Mouse (Mus musculus) forebrain, embryonic 11.5 days (tissue): Measurements from ENCODE around the gene Xpnpep2. TPM values are rescaled to one million over a fixed set of nuclear protein-coding genes. Genes with fewer than 3 reads are reported as not detected.

ENCODE experiments used
- ATAC-seq: fragments of 200-750 bp; cut with Nextera tagmentation; replicated peaks from 2 replicates; pipeline ENCODE4 v1.8.0; 2017; ENCODE audit warnings: moderate TSS enrichment; ENCODE audit not compliant: low FRiP score
- DNase-seq: peaks from one replicate; pipeline ENCODE4 v3.0.0-alpha.2; 2017; ENCODE audit warnings: low spot score
- H3K27ac ChIP-seq: fragments of 300-500 bp; sonication (generic); 2 replicates; pipeline ENCODE4 v1.5.1; 2014; ENCODE audit warnings: low read depth, low read length
- H3K27me3 ChIP-seq: fragments of 300-500 bp; sonication (generic); 2 replicates; pipeline ENCODE4 v1.6.1; 2014; ENCODE audit warnings: mild to moderate bottlenecking, low read length, mixed read lengths; ENCODE audit not compliant: control insufficient read depth, insufficient read depth
- H3K36me3 ChIP-seq: fragments of 300-500 bp; sonication (generic); 2 replicates; pipeline ENCODE4 v1.6.1; 2014; ENCODE audit warnings: mild to moderate bottlenecking, low read length, moderate library complexity, mixed read lengths; ENCODE audit not compliant: control insufficient read depth, insufficient read depth
- H3K4me1 ChIP-seq: fragments of 300-500 bp; sonication (generic); replicated peaks from 2 replicates; pipeline ENCODE4 v1.6.1; 2014; ENCODE audit warnings: low read length, mixed read lengths; ENCODE audit not compliant: control insufficient read depth, insufficient read depth
- H3K4me2 ChIP-seq: fragments of 300-500 bp; sonication (generic); 2 replicates; pipeline ENCODE4 v1.6.1; 2014; ENCODE audit warnings: low read depth, mild to moderate bottlenecking, low read length, moderate library complexity, mixed read lengths; ENCODE audit not compliant: severe bottlenecking
- H3K4me3 ChIP-seq: fragments of 300-500 bp; sonication (generic); 2 replicates; pipeline ENCODE4 v1.5.1; 2014; ENCODE audit warnings: low read depth, low read length
- H3K9ac ChIP-seq: fragments of 300-500 bp; sonication (generic); 2 replicates; pipeline ENCODE4 v1.6.1; 2014; ENCODE audit warnings: low read length
- H3K9me3 ChIP-seq: fragments of 300-500 bp; sonication (generic); 2 replicates; pipeline ENCODE4 v1.6.1; 2016; ENCODE audit warnings: low read length, mixed read lengths; ENCODE audit not compliant: control insufficient read depth
- WGBS: fragments of 180-500 bp; shearing (Covaris S2); extraction: QIAGEN DNeasy Blood & Tissue Kit; methylation state at CpG from one replicate; pipeline ENCODE4 v1.1.7; 2014; 5-methylcytosine and 5-hydroxymethylcytosine counted together
- polyA plus RNA-seq: library from polyadenylated mRNA; unstranded; fragments of >200 nt; fragmentation: Nextera tagmentation; extraction: Ambion mirVana; gene quantifications from 2 replicates; pipeline ENCODE4 v1.2.1, GENCODE M21; 2014

The Xpnpep2 gene
- polyA plus RNA-seq, 1 experiment from 2014 or later, result 1.5 TPM

- no peaks in the 10 kb centered on the region for H3K27me3 ChIP-seq
- no peak overlapping the region for H3K9ac ChIP-seq
- H3K4me2 ChIP-seq, result no peak overlapping the region
- DNase-seq (no peak), ATAC-seq (no peak)
- WGBS, result 79% methylated on average over 5 of the region's 5 CpGs
- H3K27ac ChIP-seq, result no peak overlapping the region
- H3K4me3 ChIP-seq, result no peak overlapping the region
- H3K36me3 ChIP-seq, result no peaks in the 10 kb centered on the region
- no peaks in the 10 kb centered on the region for H3K4me1 ChIP-seq
- H3K9me3 ChIP-seq, result no peaks in the 10 kb centered on the region
Measured at GRCm38 (mm10) chrX:48082364-48082763, 26.2 kb upstream of the Xpnpep2 start.

- no peaks in the 10 kb centered on the region for H3K9me3 ChIP-seq
- no peak overlapping the region for H3K9ac ChIP-seq
- H3K27me3 ChIP-seq, result no peaks in the 10 kb centered on the region
- no peak for ATAC-seq
- no peak overlapping the region for H3K27ac ChIP-seq
- H3K4me3 ChIP-seq, result no peak overlapping the region
- no peak for DNase-seq
- no peaks in the 10 kb centered on the region for H3K36me3 ChIP-seq
- WGBS, result 69% methylated on average over 10 of the region's 10 CpGs
- no peak overlapping the region for H3K4me2 ChIP-seq
- H3K4me1 ChIP-seq, result no peaks in the 10 kb centered on the region
Measured at GRCm38 (mm10) chrX:48092129-48092528, 16.4 kb upstream of the Xpnpep2 start.

- Histone ChIP-seq H3K27ac (no peak overlapping the region), H3K4me1 (no peaks in the 10 kb centered on the region), H3K36me3 (no peaks in the 10 kb centered on the region), H3K4me2 (no peak overlapping the region), H3K9me3 (no peaks in the 10 kb centered on the region), H3K9ac (no peak overlapping the region), H3K27me3 (no peaks in the 10 kb centered on the region), H3K4me3 (no peak overlapping the region)
- WGBS, result 51% methylated on average over 3 of the region's 3 CpGs
- ATAC-seq (no peak), DNase-seq (no peak)
Measured at GRCm38 (mm10) chrX:48093555-48093954, 15.0 kb upstream of the Xpnpep2 start.

- Histone ChIP-seq H3K36me3 (no peaks in the 10 kb centered on the region), H3K4me1 (no peaks in the 10 kb centered on the region), H3K4me3 (no peak overlapping the region), H3K9ac (no peak overlapping the region), H3K27me3 (no peaks in the 10 kb centered on the region), H3K9me3 (no peaks in the 10 kb centered on the region), H3K27ac (no peak overlapping the region), H3K4me2 (no peak overlapping the region)
- ATAC-seq (no peak), DNase-seq (peak; percentile 68)
- 75% methylated on average over 4 of the region's 4 CpGs for WGBS
Measured at GRCm38 (mm10) chrX:48094658-48095057, 13.9 kb upstream of the Xpnpep2 start.

- Histone ChIP-seq H3K4me2 (no peak overlapping the region), H3K27me3 (no peaks in the 10 kb centered on the region), H3K4me1 (no peaks in the 10 kb centered on the region), H3K27ac (no peak overlapping the region), H3K9me3 (no peaks in the 10 kb centered on the region), H3K9ac (no peak overlapping the region), H3K36me3 (no peaks in the 10 kb centered on the region), H3K4me3 (no peak overlapping the region)
- 84% methylated on average over 8 of the region's 8 CpGs for WGBS
- ATAC-seq (no peak), DNase-seq (no peak)
Measured at GRCm38 (mm10) chrX:48096580-48096979, 11.9 kb upstream of the Xpnpep2 start.

- no peak for DNase-seq
- WGBS, result 79% methylated on average over 9 of the region's 9 CpGs
- no peak overlapping the region for H3K4me2 ChIP-seq
- no peak overlapping the region for H3K27ac ChIP-seq
- H3K9me3 ChIP-seq, result no peaks in the 10 kb centered on the region
- no peak overlapping the region for H3K9ac ChIP-seq
- no peak for ATAC-seq
- H3K4me3 ChIP-seq, result no peak overlapping the region
- no peaks in the 10 kb centered on the region for H3K4me1 ChIP-seq
- H3K36me3 ChIP-seq, result no peaks in the 10 kb centered on the region
- no peaks in the 10 kb centered on the region for H3K27me3 ChIP-seq
Measured at GRCm38 (mm10) chrX:48098470-48099129, 9.9 kb upstream of the Xpnpep2 start.

GRCm38 (mm10) chrX:48099871-48100270 is 8.7 kb upstream of the Xpnpep2 start:
- Histone ChIP-seq H3K4me1 (no peaks in the 10 kb centered on the region), H3K4me2 (no peak overlapping the region), H3K36me3 (no peaks in the 10 kb centered on the region), H3K9ac (no peak overlapping the region), H3K9me3 (no peaks in the 10 kb centered on the region), H3K4me3 (no peak overlapping the region), H3K27ac (no peak overlapping the region), H3K27me3 (no peaks in the 10 kb centered on the region)
- ATAC-seq (no peak), DNase-seq (no peak)
- WGBS, result 20% methylated on average over 1 of the region's 1 CpGs

- 83% methylated on average over 3 of the region's 3 CpGs for WGBS
- no peaks in the 10 kb centered on the region for H3K36me3 ChIP-seq
- no peak for ATAC-seq
- H3K4me1 ChIP-seq, result no peaks in the 10 kb centered on the region
- H3K27ac ChIP-seq, result no peak overlapping the region
- no peaks in the 10 kb centered on the region for H3K27me3 ChIP-seq
- no peak overlapping the region for H3K9ac ChIP-seq
- no peak overlapping the region for H3K4me2 ChIP-seq
- DNase-seq, result no peak
- H3K9me3 ChIP-seq, result no peaks in the 10 kb centered on the region
- no peak overlapping the region for H3K4me3 ChIP-seq
Measured at GRCm38 (mm10) chrX:48103256-48103655, 5.3 kb upstream of the Xpnpep2 start.

- no peaks in the 10 kb centered on the region for H3K9me3 ChIP-seq
- H3K4me1 ChIP-seq, result no peaks in the 10 kb centered on the region
- ATAC-seq (no peak), DNase-seq (no peak)
- WGBS, result 81% methylated on average over 7 of the region's 7 CpGs
- H3K4me2 ChIP-seq, result no peak overlapping the region
- no peak overlapping the region for H3K27ac ChIP-seq
- no peak overlapping the region for H3K4me3 ChIP-seq
- no peaks in the 10 kb centered on the region for H3K36me3 ChIP-seq
- no peak overlapping the region for H3K9ac ChIP-seq
- H3K27me3 ChIP-seq, result no peaks in the 10 kb centered on the region
Measured at GRCm38 (mm10) chrX:48104736-48105441, 3.6 kb upstream of the Xpnpep2 start.
